Comparison of ENCODE assay signal across 14 mouse cellular contexts in genomic region chr7:136297901-136298513, GRCm38 (mm10).
DNase-seq lines count a peak whose midpoint lies in the region; TF ChIP-seq lines count a peak whose summit lies in the region.
"Had no signal": no experiment of that assay in that cellular context is flagged by ENCODE, and none has a peak within 500 bp of the region (broad histone marks: within the 10 kb centered on the region; RNA-seq: fewer than 3 reads in every experiment).

No protein-coding gene starts in this region.

- H3K27ac ChIP-seq in left cerebral cortex, adult 2 months = no peak overlapping the region
- H3K27ac ChIP-seq: embryonic facial prominence, embryonic 13.5 days; forebrain, embryonic 10.5 days; hindbrain, embryonic 12.5 days; lung, embryonic 15.5 days had no signal

- TF ChIP-seq CTCF in left cerebral cortex, adult 2 months (IDR thresholded peaks at IDR 0.05) = peak; percentile 23

- H3K4me3 ChIP-seq in left cerebral cortex, adult 2 months = no peak overlapping the region
- H3K4me3 ChIP-seq: embryonic facial prominence, embryonic 13.5 days; forebrain, embryonic 10.5 days; hindbrain, embryonic 12.5 days; lung, embryonic 15.5 days had no signal

- intact Hi-C loops in left cerebral cortex, adult 2 months (cut with DNase I) = loop anchor here (10.0 kb wide), 1 partner anchor 143 kb away; no protein-coding TSS in a partner anchor
- intact Hi-C loops in left cerebral cortex, postnatal 14 days (cut with DNase I) = no loop called here

- DNase-seq in heart, postnatal 4 days = peak; percentile 25
- no peak for DNase-seq in heart, adult 8-10 months (ENCODE audit: low spot score)
- no peak for DNase-seq in left cerebral cortex, adult 2 months (ENCODE audit: extremely low spot score in 1 of 2, low spot score in 2 of 2)
- DNase-seq in left cerebral cortex, postnatal 14 days (ENCODE audit: low spot score in 2 of 2) = no peak
- DNase-seq in adrenal gland, postnatal 10 days = peak; percentile 50
- DNase-seq in brain, adult 2 months (ENCODE audit: low read depth, low spot score) = peak; percentile 11
- DNase-seq in thymus, postnatal 36 days = no peak
- DNase-seq: cerebellum, postnatal 36 days; right cerebral cortex, postnatal 14 days; thymus, adult 18-20 months had no signal

Comparison
In these comparisons a context has a peak if more than half of its experiments do, and no peak if none do; other contexts are left out.
1. DNase-seq: peak in heart, postnatal 4 days (single experiment), adrenal gland, postnatal 10 days (single experiment) and brain, adult 2 months (single experiment); none in heart, adult 8-10 months (single experiment), left cerebral cortex, adult 2 months (0 of 2), left cerebral cortex, postnatal 14 days (0 of 2) and thymus, postnatal 36 days (0 of 2).